Mouse (Mus musculus): ENCODE results near the gene Mad1l1. TPM values are rescaled to one million over a fixed set of nuclear protein-coding genes. Genes with fewer than 3 reads are reported as not detected.
"Not testable (repeated sequence)": the region's sequence is repeated elsewhere in the genome, so short reads cannot be mapped to it uniquely, and the experiment has no call there.

Gene Mad1l1
- polyA plus RNA-seq, 1 experiment, result 29.9 TPM

- DNase-seq (ENCODE audit: low read depth), result peak; percentile 26
- TF ChIP-seq POLR2A (IDR thresholded peaks at IDR 0.05; ENCODE audit: borderline replicate concordance, extremely low read depth, insufficient read depth, insufficient read length, poor library complexity, severe bottlenecking) (no peak), CTCF (IDR thresholded peaks at IDR 0.05; ENCODE audit: borderline replicate concordance, extremely low read depth, insufficient read depth, insufficient read length) (no peak)
Observed at GRCm38 (mm10) chr5:140012286-140012967, 308.9 kb downstream of the Mad1l1 start.

GRCm38 (mm10) chr5:140010405-140010804 is 310.9 kb downstream of the Mad1l1 start:
- no peak for DNase-seq (ENCODE audit: low read depth)
- TF ChIP-seq CTCF (IDR thresholded peaks at IDR 0.05; ENCODE audit: borderline replicate concordance, extremely low read depth, insufficient read depth, insufficient read length), result no peak

GRCm38 (mm10) chr5:140009083-140009655 is 312.2 kb downstream of the Mad1l1 start:
- TF ChIP-seq CTCF (IDR thresholded peaks at IDR 0.05; ENCODE audit: borderline replicate concordance, extremely low read depth, insufficient read depth, insufficient read length) (no peak), POLR2A (IDR thresholded peaks at IDR 0.05; ENCODE audit: borderline replicate concordance, extremely low read depth, insufficient read depth, insufficient read length, poor library complexity, severe bottlenecking) (no peak)
- DNase-seq (ENCODE audit: low read depth), result no peak

- TF ChIP-seq CTCF (IDR thresholded peaks at IDR 0.05; ENCODE audit: borderline replicate concordance, extremely low read depth, insufficient read depth, insufficient read length) (no peak), POLR2A (IDR thresholded peaks at IDR 0.05; ENCODE audit: borderline replicate concordance, extremely low read depth, insufficient read depth, insufficient read length, poor library complexity, severe bottlenecking) (no peak)
- DNase-seq (ENCODE audit: low read depth), result no peak
Observed at GRCm38 (mm10) chr5:140008523-140008806, 312.9 kb downstream of the Mad1l1 start.

GRCm38 (mm10) chr5:140007656-140008522 is 313.5 kb downstream of the Mad1l1 start:
- TF ChIP-seq CTCF (IDR thresholded peaks at IDR 0.05; ENCODE audit: borderline replicate concordance, extremely low read depth, insufficient read depth, insufficient read length), result no peak
- TF ChIP-seq POLR2A (IDR thresholded peaks at IDR 0.05; ENCODE audit: borderline replicate concordance, extremely low read depth, insufficient read depth, insufficient read length, poor library complexity, severe bottlenecking), result no peak
- peak; percentile 82 for DNase-seq (ENCODE audit: low read depth)

- DNase-seq (ENCODE audit: low read depth), result no peak
- TF ChIP-seq CTCF (IDR thresholded peaks at IDR 0.05; ENCODE audit: borderline replicate concordance, extremely low read depth, insufficient read depth, insufficient read length) (no peak), POLR2A (IDR thresholded peaks at IDR 0.05; ENCODE audit: borderline replicate concordance, extremely low read depth, insufficient read depth, insufficient read length, poor library complexity, severe bottlenecking) (no peak)
Observed at GRCm38 (mm10) chr5:140006861-140007260, 314.5 kb downstream of the Mad1l1 start.

- peak; percentile 62 for DNase-seq (ENCODE audit: low read depth)
- TF ChIP-seq CTCF (IDR thresholded peaks at IDR 0.05; ENCODE audit: borderline replicate concordance, extremely low read depth, insufficient read depth, insufficient read length) (no peak), POLR2A (IDR thresholded peaks at IDR 0.05; ENCODE audit: borderline replicate concordance, extremely low read depth, insufficient read depth, insufficient read length, poor library complexity, severe bottlenecking) (no peak)
Observed at GRCm38 (mm10) chr5:140002541-140002940, 318.8 kb downstream of the Mad1l1 start.

GRCm38 (mm10) chr5:139998916-139999315 is 322.4 kb downstream of the Mad1l1 start:
- DNase-seq (ENCODE audit: low read depth), result no peak
- TF ChIP-seq CTCF (IDR thresholded peaks at IDR 0.05; ENCODE audit: borderline replicate concordance, extremely low read depth, insufficient read depth, insufficient read length) (no peak), POLR2A (IDR thresholded peaks at IDR 0.05; ENCODE audit: borderline replicate concordance, extremely low read depth, insufficient read depth, insufficient read length, poor library complexity, severe bottlenecking) (no peak)

GRCm38 (mm10) chr5:139998321-139998720 is 323.0 kb downstream of the Mad1l1 start:
- DNase-seq (ENCODE audit: low read depth), result not testable (repeated sequence)

- no peak for DNase-seq (ENCODE audit: low read depth)
- TF ChIP-seq POLR2A (IDR thresholded peaks at IDR 0.05; ENCODE audit: borderline replicate concordance, extremely low read depth, insufficient read depth, insufficient read length, poor library complexity, severe bottlenecking), result no peak
- no peak for TF ChIP-seq CTCF (IDR thresholded peaks at IDR 0.05; ENCODE audit: borderline replicate concordance, extremely low read depth, insufficient read depth, insufficient read length)
Observed at GRCm38 (mm10) chr5:139991531-139991930, 329.8 kb downstream of the Mad1l1 start.

- TF ChIP-seq CTCF (IDR thresholded peaks at IDR 0.05; ENCODE audit: borderline replicate concordance, extremely low read depth, insufficient read depth, insufficient read length), result no peak
- no peak for TF ChIP-seq POLR2A (IDR thresholded peaks at IDR 0.05; ENCODE audit: borderline replicate concordance, extremely low read depth, insufficient read depth, insufficient read length, poor library complexity, severe bottlenecking)
- DNase-seq (ENCODE audit: low read depth), result no peak
Observed at GRCm38 (mm10) chr5:139985073-139985746, 336.1 kb downstream of the Mad1l1 start.
